Mouse (Mus musculus): ENCODE results near the gene Igf1r.

DNA sequence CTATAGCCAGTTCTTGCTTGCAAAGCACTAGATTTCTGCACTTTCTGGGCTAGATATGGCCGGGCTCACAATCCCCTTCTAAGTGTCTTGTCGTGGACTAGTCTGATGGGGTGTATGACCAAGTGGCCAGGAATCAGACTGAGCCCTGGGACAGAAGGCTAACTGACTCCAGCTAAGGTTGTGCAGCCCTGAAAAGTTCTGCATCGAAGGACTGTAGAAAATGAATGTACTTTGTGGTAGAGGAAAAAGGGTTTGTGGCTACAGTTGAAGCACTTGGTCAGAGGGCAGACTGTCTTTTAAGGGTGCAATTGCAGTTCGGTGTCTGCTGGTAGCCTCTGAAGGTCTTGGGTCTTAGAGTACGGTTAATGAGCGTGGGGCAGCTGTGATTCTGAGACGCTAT, 326.9 kb downstream of the Igf1r start:
- TF ChIP-seq CEBPB (IDR thresholded peaks at IDR 0.05; ENCODE audit: low read depth), result no peak
- TF ChIP-seq CTCF (IDR thresholded peaks at IDR 0.05; ENCODE audit: control insufficient read depth, insufficient read depth, insufficient read length), result no peak
- TF ChIP-seq USF1 (IDR thresholded peaks at IDR 0.05; ENCODE audit: low read depth), result no peak
- TF ChIP-seq MAX (IDR thresholded peaks at IDR 0.05), result no peak
- no peak for TF ChIP-seq MYOD1 (IDR thresholded peaks at IDR 0.05; ENCODE audit: control insufficient read depth, insufficient read length, low read depth)
- TF ChIP-seq MYOG (IDR thresholded peaks at IDR 0.05; ENCODE audit: control insufficient read depth, extremely low read depth, insufficient read length), result no peak
